In genomic region chr17:37050399-37050798, GRCm38 (mm10) we compare ENCODE assay signal across 8 mouse cellular contexts. TPM values are rescaled to one million over a fixed set of nuclear protein-coding genes. Genes with fewer than 3 reads are reported as not detected.
A peak's percentile ranks its signal among the peaks of the same experiment; 100 is the strongest.
DNase-seq lines count a peak whose midpoint lies in the region; ATAC-seq and TF ChIP-seq lines count a peak whose summit lies in the region.

No protein-coding gene starts in this region.

- TF ChIP-seq CTCF in heart, adult 2 months (IDR thresholded peaks at IDR 0.05), result no peak

- no peak for TF ChIP-seq EP300 in heart, adult 2 months (IDR thresholded peaks at IDR 0.05; ENCODE audit: insufficient read depth, low read depth, low read length)

- peak; percentile 48 for ATAC-seq in embryonic facial prominence, embryonic 12.5 days (ENCODE audit: insufficient number of reproducible peaks, insufficient read depth, low FRiP score, low TSS enrichment)
- peak; percentile 41 for ATAC-seq in limb, embryonic 11.5 days (ENCODE audit: insufficient number of reproducible peaks, low FRiP score, low TSS enrichment, low read depth)
- peak; percentile 73 for ATAC-seq in midbrain, embryonic 11.5 days (ENCODE audit: low FRiP score)
- no peak for ATAC-seq in erythroblast, adult 5-6 weeks (replicated peaks; ENCODE audit: low FRiP score, poor library complexity, severe bottlenecking)

- intact Hi-C loops in heart, adult 2 months (cut with DNase I), result no loop called here

- H3K4me2 ChIP-seq in embryonic facial prominence, embryonic 12.5 days (replicated peaks), result peak overlapping the region; percentile 94
- H3K4me2 ChIP-seq in limb, embryonic 11.5 days (ENCODE audit: low read depth, severe bottlenecking), result peak overlapping the region; percentile 94
- H3K4me2 ChIP-seq in midbrain, embryonic 11.5 days, result peak overlapping the region; percentile 81

- no peaks in the 10 kb centered on the region for H3K9me3 ChIP-seq in embryonic facial prominence, embryonic 12.5 days
- no peaks in the 10 kb centered on the region for H3K9me3 ChIP-seq in limb, embryonic 11.5 days (ENCODE audit: control insufficient read depth, low read length)
- H3K9me3 ChIP-seq in midbrain, embryonic 11.5 days (ENCODE audit: control insufficient read depth, low read length), result no peaks in the 10 kb centered on the region

- peak; percentile 97 for DNase-seq in brain, adult 2 months (ENCODE audit: low read depth, low spot score)
- DNase-seq in heart, adult 2 months, result peak; percentile 80 to 85
- DNase-seq in kidney, adult 18-20 months, result peak; percentile 81
- peak; percentile 89 for DNase-seq in limb, embryonic 11.5 days (ENCODE audit: low spot score)
- DNase-seq in midbrain, embryonic 11.5 days (ENCODE audit: low spot score, missing footprints), result peak; percentile 98
- peak; percentile 48 for DNase-seq in skeletal muscle tissue, adult 2 months (ENCODE audit: low read depth, low spot score)

- TF ChIP-seq POLR2A in heart, adult 2 months (IDR thresholded peaks at IDR 0.05; ENCODE audit: insufficient read depth, low read depth, low read length), result peak; percentile 74

- peaks cover 19% of the 10 kb centered on the region; the same call in 1 of the 2 replicates for H3K36me3 ChIP-seq in embryonic facial prominence, embryonic 12.5 days
- no peaks in the 10 kb centered on the region for H3K36me3 ChIP-seq in heart, adult 2 months (ENCODE audit: control insufficient read depth, insufficient read depth, low read length)
- H3K36me3 ChIP-seq in limb, embryonic 11.5 days (ENCODE audit: control insufficient read depth, insufficient read depth, low read length), result no peaks in the 10 kb centered on the region; the same call in none of the 2 replicates
- peaks cover 5% of the 10 kb centered on the region; the same call in 1 of the 2 replicates for H3K36me3 ChIP-seq in midbrain, embryonic 11.5 days (ENCODE audit: control insufficient read depth, insufficient read depth, low read length)

- WGBS in embryonic facial prominence, embryonic 12.5 days, result under 1% methylated on average over 21 of the region's 22 CpGs
- WGBS in heart, adult 2 months, result 14% methylated on average over 22 of the region's 22 CpGs
- 0% methylated on average over 22 of the region's 22 CpGs for WGBS in limb, embryonic 11.5 days
- under 1% methylated on average over 22 of the region's 22 CpGs for WGBS in midbrain, embryonic 11.5 days

- H3K27me3 ChIP-seq in embryonic facial prominence, embryonic 12.5 days, result 0 out of 2 replicates have a peak, but pooled peaks cover 5% of the 10 kb centered on the region
- H3K27me3 ChIP-seq in heart, adult 2 months (ENCODE audit: control insufficient read depth, insufficient read depth, low read length), result 0 out of 2 replicates have a peak, but pooled peaks cover 2% of the 10 kb centered on the region
- peaks cover 4% of the 10 kb centered on the region; the same call in 1 of the 2 replicates for H3K27me3 ChIP-seq in limb, embryonic 11.5 days (ENCODE audit: control insufficient read depth, insufficient read depth, low read length)
- peaks cover 14% of the 10 kb centered on the region for H3K27me3 ChIP-seq in midbrain, embryonic 11.5 days (ENCODE audit: control insufficient read depth, insufficient read depth, low read length)

- H3K9ac ChIP-seq in embryonic facial prominence, embryonic 12.5 days, result peak overlapping the region; percentile 75
- H3K9ac ChIP-seq in heart, adult 2 months (ENCODE audit: low read depth, low read length), result peak overlapping the region; percentile 9; the same call in 1 of the 2 replicates
- peak overlapping the region; percentile 63 for H3K9ac ChIP-seq in limb, embryonic 11.5 days (ENCODE audit: low read length)
- peak overlapping the region; percentile 79 for H3K9ac ChIP-seq in midbrain, embryonic 11.5 days (ENCODE audit: low read length)

- no peak overlapping the region for H3K27ac ChIP-seq in embryonic facial prominence, embryonic 12.5 days
- peak overlapping the region; percentile 26; the same call in 1 of the 2 replicates for H3K27ac ChIP-seq in heart, adult 2 months
- no peak overlapping the region for H3K27ac ChIP-seq in limb, embryonic 11.5 days (replicated peaks; ENCODE audit: low read depth, low read length)
- no peak overlapping the region; the same call in 1 of the 2 replicates for H3K27ac ChIP-seq in midbrain, embryonic 11.5 days (ENCODE audit: low read depth, low read length)

- H3K79me2 ChIP-seq in heart, adult 2 months (replicated peaks; ENCODE audit: control insufficient read depth, insufficient read depth, low read length), result no peaks in the 10 kb centered on the region

- peak overlapping the region; percentile 68 for H3K4me3 ChIP-seq in embryonic facial prominence, embryonic 12.5 days
- H3K4me3 ChIP-seq in heart, adult 2 months, result peak overlapping the region; percentile 47
- H3K4me3 ChIP-seq in limb, embryonic 11.5 days (ENCODE audit: low read depth, low read length), result peak overlapping the region; percentile 64
- H3K4me3 ChIP-seq in midbrain, embryonic 11.5 days (ENCODE audit: low read depth, low read length), result peak overlapping the region; percentile 65

- H3K4me1 ChIP-seq in embryonic facial prominence, embryonic 12.5 days, result peaks cover 31% of the 10 kb centered on the region
- H3K4me1 ChIP-seq in heart, adult 2 months (ENCODE audit: control insufficient read depth, insufficient read depth, low read length), result 0 out of 2 replicates have a peak, but pooled peaks cover 2% of the 10 kb centered on the region
- H3K4me1 ChIP-seq in limb, embryonic 11.5 days (ENCODE audit: control insufficient read depth, insufficient read depth, low read length), result peaks cover 13% of the 10 kb centered on the region
- H3K4me1 ChIP-seq in midbrain, embryonic 11.5 days (ENCODE audit: control insufficient read depth, insufficient read depth, low read length), result peaks cover 26% of the 10 kb centered on the region

RNA-seq across cellular contexts. Expression of gene Gabbr1, which starts 4.6 kb away (rescaled TPM):
- polyA plus RNA-seq in embryonic facial prominence, embryonic 12.5 days (2016; fragmentation: Nextera tagmentation; extraction: Ambion mirVana), result 19.8 and 20.5 TPM in 2 replicates
- total RNA-seq in heart, adult 2 months (2021), result 1 to 10 TPM; 6.5 to 6.7 TPM
- polyA plus RNA-seq in heart, adult 2 months (2012; rRNA removed), result 15.5 and 17.4 TPM in 2 replicates
- 7.9 and 9.7 TPM in 2 replicates for polyA plus RNA-seq in limb, embryonic 11.5 days (2014; fragmentation: Nextera tagmentation; extraction: Ambion mirVana)
- 14.3 and 14.5 TPM in 2 replicates for polyA plus RNA-seq in midbrain, embryonic 11.5 days (2014; fragmentation: Nextera tagmentation; extraction: Ambion mirVana)
- total RNA-seq in erythroblast, adult 5-6 weeks (2015; ENCODE audit: low replicate concordance), result 0.42 and 1.2 TPM in 2 replicates
- total RNA-seq in erythroblast, adult 5-6 weeks (2017; ENCODE audit: low replicate concordance), result 0.85 and 1.1 TPM in 2 replicates

RNA-seq across cellular contexts. Expression of gene Mog, which starts 27.2 kb away (rescaled TPM):
- 0.38 and 0.70 TPM in 2 replicates for polyA plus RNA-seq in embryonic facial prominence, embryonic 12.5 days (2016; fragmentation: Nextera tagmentation; extraction: Ambion mirVana)
- not detected for total RNA-seq in heart, adult 2 months (2021)
- polyA plus RNA-seq in heart, adult 2 months (2012; rRNA removed), result 0.09 TPM in 1 of 2 replicates, not detected in the other
- 0.25 and 0.26 TPM in 2 replicates for polyA plus RNA-seq in limb, embryonic 11.5 days (2014; fragmentation: Nextera tagmentation; extraction: Ambion mirVana)
- 0.18 and 0.42 TPM in 2 replicates for polyA plus RNA-seq in midbrain, embryonic 11.5 days (2014; fragmentation: Nextera tagmentation; extraction: Ambion mirVana)
- not detected in 2 replicates for total RNA-seq in erythroblast, adult 5-6 weeks (2015; ENCODE audit: low replicate concordance)
- not detected in 2 replicates for total RNA-seq in erythroblast, adult 5-6 weeks (2017; ENCODE audit: low replicate concordance)

RNA-seq across cellular contexts. Expression of gene Olfr90, which starts 37.9 kb away (rescaled TPM):
- not detected in 2 replicates for polyA plus RNA-seq in embryonic facial prominence, embryonic 12.5 days (2016; fragmentation: Nextera tagmentation; extraction: Ambion mirVana)
- total RNA-seq in heart, adult 2 months (2021), result not detected
- not detected in 2 replicates for polyA plus RNA-seq in heart, adult 2 months (2012; rRNA removed)
- 0.09 TPM in 1 of 2 replicates, not detected in the other for polyA plus RNA-seq in limb, embryonic 11.5 days (2014; fragmentation: Nextera tagmentation; extraction: Ambion mirVana)
- not detected in 2 replicates for polyA plus RNA-seq in midbrain, embryonic 11.5 days (2014; fragmentation: Nextera tagmentation; extraction: Ambion mirVana)
- not detected in 2 replicates for total RNA-seq in erythroblast, adult 5-6 weeks (2015; ENCODE audit: low replicate concordance)
- total RNA-seq in erythroblast, adult 5-6 weeks (2017; ENCODE audit: low replicate concordance), result not detected in 2 replicates

RNA-seq across cellular contexts. Expression of gene Olfr91, which starts 47.7 kb away (rescaled TPM):
- polyA plus RNA-seq in embryonic facial prominence, embryonic 12.5 days (2016; fragmentation: Nextera tagmentation; extraction: Ambion mirVana), result 0.08 TPM in 1 of 2 replicates, not detected in the other
- not detected for total RNA-seq in heart, adult 2 months (2021)
- polyA plus RNA-seq in heart, adult 2 months (2012; rRNA removed), result not detected in 2 replicates
- polyA plus RNA-seq in limb, embryonic 11.5 days (2014; fragmentation: Nextera tagmentation; extraction: Ambion mirVana), result 0.14 TPM in 1 of 2 replicates, not detected in the other
- not detected in 2 replicates for polyA plus RNA-seq in midbrain, embryonic 11.5 days (2014; fragmentation: Nextera tagmentation; extraction: Ambion mirVana)
- total RNA-seq in erythroblast, adult 5-6 weeks (2015; ENCODE audit: low replicate concordance), result not detected in 2 replicates
- not detected in 2 replicates for total RNA-seq in erythroblast, adult 5-6 weeks (2017; ENCODE audit: low replicate concordance)

RNA-seq across cellular contexts. Expression of gene Zfp57, which starts 49.4 kb away (rescaled TPM):
- polyA plus RNA-seq in embryonic facial prominence, embryonic 12.5 days (2016; fragmentation: Nextera tagmentation; extraction: Ambion mirVana), result 151 and 169 TPM in 2 replicates
- 1 to 10 TPM in 1 of 2 experiments, under 1 TPM in 1; 0.94 to 1.4 TPM for total RNA-seq in heart, adult 2 months (2021)
- polyA plus RNA-seq in heart, adult 2 months (2012; rRNA removed), result 2.3 and 4.3 TPM in 2 replicates
- polyA plus RNA-seq in limb, embryonic 11.5 days (2014; fragmentation: Nextera tagmentation; extraction: Ambion mirVana), result 101 and 106 TPM in 2 replicates
- 89.9 and 102 TPM in 2 replicates for polyA plus RNA-seq in midbrain, embryonic 11.5 days (2014; fragmentation: Nextera tagmentation; extraction: Ambion mirVana)
- total RNA-seq in erythroblast, adult 5-6 weeks (2015; ENCODE audit: low replicate concordance), result not detected in 2 replicates
- total RNA-seq in erythroblast, adult 5-6 weeks (2017; ENCODE audit: low replicate concordance), result not detected in 2 replicates

Comparison
In these comparisons a context has a peak if more than half of its experiments do, and no peak if none do; other contexts are left out.
1. DNase-seq: peak in every context shown above with its lines; median percentile 98 in midbrain, embryonic 11.5 days; 97 in brain, adult 2 months; 89 in limb, embryonic 11.5 days; 82 in heart, adult 2 months; 81 in kidney, adult 18-20 months; 48 in skeletal muscle tissue, adult 2 months.
2. H3K9ac ChIP-seq: peak in every context shown above with its lines; median percentile 79 in midbrain, embryonic 11.5 days; 75 in embryonic facial prominence, embryonic 12.5 days; 63 in limb, embryonic 11.5 days; 9 in heart, adult 2 months.